Mouse (Mus musculus): ENCODE measurements around the gene Sox9. TPM values are rescaled to one million over a fixed set of nuclear protein-coding genes. Genes with fewer than 3 reads are reported as not detected.

Gene Sox9
- total and polyA plus RNA-seq, 3 experiments = 1.3 to 2.7 (median 1.5) TPM

DNA sequence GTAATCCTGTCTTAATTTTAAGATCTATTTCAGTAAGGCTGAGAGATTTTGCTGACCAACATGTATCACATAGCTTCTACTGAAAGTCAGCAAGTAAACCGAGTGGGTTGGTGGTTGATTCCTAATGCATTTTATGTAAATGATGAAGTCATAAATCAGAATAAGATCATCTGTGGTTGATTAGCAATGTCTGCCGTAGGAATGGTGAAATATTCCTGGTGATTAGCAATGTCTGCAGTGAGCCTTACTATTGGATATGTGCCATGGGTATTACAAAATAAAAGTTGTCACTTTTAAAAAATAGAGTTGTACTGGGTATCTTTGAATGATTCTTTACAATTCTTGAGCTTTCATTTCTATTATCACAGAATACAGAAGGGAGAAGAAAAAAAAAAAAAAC is 39.5 kb downstream of the Sox9 start:
- Histone ChIP-seq H3K27ac (no peak overlapping the region), H3K4me3 (no peak overlapping the region), H3K27me3 (ENCODE audit: control insufficient read depth, insufficient read depth, low read length) (no peaks in the 10 kb centered on the region), H3K9ac (ENCODE audit: low read depth, low read length) (no peak overlapping the region), H3K36me3 (ENCODE audit: control insufficient read depth, insufficient read depth, low read length) (no peaks in the 10 kb centered on the region), H3K4me1 (ENCODE audit: control insufficient read depth, insufficient read depth, low read length) (no peaks in the 10 kb centered on the region; the same call in 1 of the 2 replicates), H3K79me2 (replicated peaks; ENCODE audit: control insufficient read depth, insufficient read depth, low read length) (no peaks in the 10 kb centered on the region)
- WGBS = 64% methylated on average over 2 of the region's 2 CpGs
- TF ChIP-seq POLR2A (IDR thresholded peaks at IDR 0.05; ENCODE audit: insufficient read depth, low read depth, low read length) (no peak), EP300 (IDR thresholded peaks at IDR 0.05; ENCODE audit: insufficient read depth, low read depth, low read length) (no peak), CTCF (IDR thresholded peaks at IDR 0.05) (no peak)
- intact Hi-C loops (cut with DNase I) = no loop called here
- no peak for DNase-seq

DNA sequence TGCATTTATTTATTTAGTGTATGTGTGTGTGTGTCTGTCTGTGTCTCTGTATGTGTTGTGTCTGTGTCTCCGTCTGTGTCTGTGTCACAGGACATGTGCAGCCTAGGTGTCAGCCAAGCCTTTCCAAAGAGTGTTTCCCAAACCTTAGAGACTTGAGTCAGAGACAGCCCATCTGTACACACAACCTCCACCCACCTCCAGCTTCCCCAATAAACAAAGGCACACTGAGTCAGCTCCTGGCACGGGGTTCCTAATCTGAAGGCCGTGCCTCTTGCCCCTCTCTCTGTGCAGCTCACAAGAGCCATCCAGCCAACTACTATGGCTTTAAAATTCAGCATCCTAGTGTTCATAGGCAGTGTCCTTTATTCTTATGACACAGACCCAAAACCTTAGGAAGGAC is 42.1 kb downstream of the Sox9 start:
- Histone ChIP-seq H3K9ac (ENCODE audit: low read depth, low read length) (no peak overlapping the region), H3K79me2 (replicated peaks; ENCODE audit: control insufficient read depth, insufficient read depth, low read length) (no peaks in the 10 kb centered on the region), H3K4me3 (no peak overlapping the region), H3K27me3 (ENCODE audit: control insufficient read depth, insufficient read depth, low read length) (no peaks in the 10 kb centered on the region), H3K4me1 (ENCODE audit: control insufficient read depth, insufficient read depth, low read length) (no peaks in the 10 kb centered on the region), H3K27ac (no peak overlapping the region), H3K36me3 (ENCODE audit: control insufficient read depth, insufficient read depth, low read length) (no peaks in the 10 kb centered on the region)
- intact Hi-C loops (cut with DNase I) = no loop called here
- no peak for DNase-seq
- 59% methylated on average over 3 of the region's 3 CpGs for WGBS
- TF ChIP-seq CTCF (IDR thresholded peaks at IDR 0.05) (no peak), EP300 (IDR thresholded peaks at IDR 0.05; ENCODE audit: insufficient read depth, low read depth, low read length) (no peak), POLR2A (IDR thresholded peaks at IDR 0.05; ENCODE audit: insufficient read depth, low read depth, low read length) (no peak)

DNA sequence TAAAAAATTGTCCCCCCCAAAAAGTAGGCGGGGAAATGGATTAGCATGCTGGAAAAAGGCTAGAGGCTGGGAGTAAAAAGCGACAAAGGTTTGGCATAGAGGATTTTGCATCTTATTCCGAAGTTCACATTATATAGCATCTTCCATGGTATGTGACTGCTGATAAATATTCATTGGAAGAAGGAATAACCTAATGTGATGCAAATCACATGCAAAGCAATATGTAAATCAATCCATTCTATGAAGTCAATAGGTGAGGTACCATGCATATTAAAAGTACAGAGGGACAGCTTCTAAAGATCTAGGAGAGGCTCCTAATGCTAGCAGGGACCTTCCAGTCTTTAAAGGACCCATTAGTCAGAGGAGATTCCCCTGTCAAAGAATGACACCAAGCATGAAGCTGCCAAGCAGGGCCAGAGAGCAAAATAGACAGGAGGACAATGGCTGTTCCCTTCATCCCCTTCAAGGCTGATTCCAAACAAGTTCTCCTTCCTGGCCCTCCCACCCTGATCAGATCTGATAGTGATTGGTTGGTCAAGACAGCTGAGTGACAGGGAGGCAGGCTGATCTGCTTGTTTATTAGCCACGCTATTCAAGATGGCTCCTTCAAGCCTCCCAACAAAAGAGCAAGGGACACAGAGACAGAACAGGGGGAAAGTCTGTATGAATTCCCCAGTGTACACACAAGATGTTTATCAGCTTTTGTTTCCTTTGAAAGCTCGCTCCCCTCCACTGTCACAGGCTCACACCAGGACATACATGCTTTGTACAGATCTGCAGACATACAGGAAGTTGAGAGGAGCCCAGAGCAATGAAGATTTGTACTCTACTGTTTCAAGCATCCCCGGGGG is 44.4 kb downstream of the Sox9 start:
- WGBS = 73% methylated on average over 6 of the region's 6 CpGs
- TF ChIP-seq EP300 (IDR thresholded peaks at IDR 0.05; ENCODE audit: insufficient read depth, low read depth, low read length) (no peak), CTCF (IDR thresholded peaks at IDR 0.05) (no peak), POLR2A (IDR thresholded peaks at IDR 0.05; ENCODE audit: insufficient read depth, low read depth, low read length) (no peak)
- Histone ChIP-seq H3K4me1 (ENCODE audit: control insufficient read depth, insufficient read depth, low read length) (no peaks in the 10 kb centered on the region), H3K36me3 (ENCODE audit: control insufficient read depth, insufficient read depth, low read length) (no peaks in the 10 kb centered on the region), H3K79me2 (replicated peaks; ENCODE audit: control insufficient read depth, insufficient read depth, low read length) (no peaks in the 10 kb centered on the region), H3K9ac (ENCODE audit: low read depth, low read length) (no peak overlapping the region), H3K4me3 (no peak overlapping the region), H3K27ac (no peak overlapping the region), H3K27me3 (ENCODE audit: control insufficient read depth, insufficient read depth, low read length) (no peaks in the 10 kb centered on the region)
- intact Hi-C loops (cut with DNase I) = no loop called here
- DNase-seq = no peak

DNA sequence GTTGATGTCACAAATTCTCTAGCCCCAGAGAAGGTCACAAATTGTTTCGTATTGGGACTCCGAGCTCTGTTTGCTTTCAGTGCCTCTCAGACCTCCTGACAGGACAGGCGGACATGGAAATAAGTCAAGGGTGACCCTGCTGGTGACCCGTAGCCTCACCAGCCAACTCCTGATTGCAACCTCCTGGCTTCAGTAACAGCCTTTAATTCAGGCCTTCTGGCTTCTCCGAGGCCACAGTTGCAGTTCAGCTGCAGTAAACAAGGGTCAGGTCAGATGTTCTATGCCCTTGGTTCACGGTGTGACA is 45.0 kb downstream of the Sox9 start:
- Histone ChIP-seq H3K79me2 (replicated peaks; ENCODE audit: control insufficient read depth, insufficient read depth, low read length) (no peaks in the 10 kb centered on the region), H3K27ac (no peak overlapping the region)
- 58% methylated on average over 6 of the region's 6 CpGs for WGBS

DNA sequence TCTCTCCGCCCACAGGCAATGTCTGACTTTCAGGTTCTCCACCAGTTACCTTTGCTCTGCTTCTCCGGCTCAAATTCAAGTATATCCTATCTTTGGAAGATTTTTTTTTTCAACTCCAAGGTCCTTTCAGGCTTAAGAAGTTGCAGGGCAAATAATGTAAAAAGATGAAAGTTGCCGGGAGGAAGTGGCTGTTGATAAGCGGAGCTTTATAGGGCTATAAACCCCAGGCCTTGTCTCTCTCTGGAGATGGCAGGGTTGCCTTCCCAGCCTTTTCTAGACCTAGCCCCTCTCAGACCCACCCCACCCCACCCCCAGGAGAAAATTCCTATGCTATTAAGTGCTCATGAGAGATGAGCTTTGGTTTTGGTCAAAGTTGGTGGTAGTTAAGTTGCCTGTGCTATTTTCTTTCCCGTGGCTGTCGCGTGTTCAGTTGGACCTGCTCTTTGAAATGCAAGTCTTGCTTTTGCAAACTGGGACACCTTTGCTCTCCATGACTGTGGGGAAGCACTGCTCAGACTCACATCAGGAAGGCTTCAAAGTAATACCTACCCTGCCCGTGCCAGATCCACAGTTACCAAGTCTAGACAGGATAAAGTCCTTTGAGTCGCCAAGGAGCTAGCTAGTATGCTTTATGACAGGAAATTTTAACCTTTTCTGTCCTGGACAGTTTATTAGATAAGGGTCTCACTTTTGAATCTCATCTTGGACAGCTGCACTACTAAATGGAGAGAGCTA is 46.7 kb downstream of the Sox9 start:
- Histone ChIP-seq H3K27ac (no peak overlapping the region), H3K27me3 (ENCODE audit: control insufficient read depth, insufficient read depth, low read length) (no peaks in the 10 kb centered on the region), H3K9ac (ENCODE audit: low read depth, low read length) (no peak overlapping the region), H3K79me2 (replicated peaks; ENCODE audit: control insufficient read depth, insufficient read depth, low read length) (no peaks in the 10 kb centered on the region), H3K36me3 (ENCODE audit: control insufficient read depth, insufficient read depth, low read length) (no peaks in the 10 kb centered on the region), H3K4me1 (ENCODE audit: control insufficient read depth, insufficient read depth, low read length) (no peaks in the 10 kb centered on the region), H3K4me3 (no peak overlapping the region)
- DNase-seq = no peak
- no peak for TF ChIP-seq EP300 (IDR thresholded peaks at IDR 0.05; ENCODE audit: insufficient read depth, low read depth, low read length)
- TF ChIP-seq POLR2A (IDR thresholded peaks at IDR 0.05; ENCODE audit: insufficient read depth, low read depth, low read length) = no peak
- TF ChIP-seq CTCF (IDR thresholded peaks at IDR 0.05) = no peak
- intact Hi-C loops (cut with DNase I) = no loop called here
- 84% methylated on average over 9 of the region's 9 CpGs for WGBS

More for the DNA sequence above, 45.0 kb downstream of the Sox9 start:
- TF ChIP-seq CTCF (IDR thresholded peaks at IDR 0.05) = no peak
- no peak for TF ChIP-seq EP300 (IDR thresholded peaks at IDR 0.05; ENCODE audit: insufficient read depth, low read depth, low read length)
- no peak for TF ChIP-seq POLR2A (IDR thresholded peaks at IDR 0.05; ENCODE audit: insufficient read depth, low read depth, low read length)
- no peaks in the 10 kb centered on the region for H3K4me1 ChIP-seq (ENCODE audit: control insufficient read depth, insufficient read depth, low read length)
- H3K4me3 ChIP-seq = no peak overlapping the region
- H3K27me3 ChIP-seq (ENCODE audit: control insufficient read depth, insufficient read depth, low read length) = no peaks in the 10 kb centered on the region
- intact Hi-C loops (cut with DNase I) = no loop called here
- H3K9ac ChIP-seq (ENCODE audit: low read depth, low read length) = no peak overlapping the region
- DNase-seq = no peak
- no peaks in the 10 kb centered on the region for H3K36me3 ChIP-seq (ENCODE audit: control insufficient read depth, insufficient read depth, low read length)

All from heart, adult 2 months (tissue).